Mouse (Mus musculus): ENCODE measurements around the gene Plxnb1. TPM values are rescaled to one million over a fixed set of nuclear protein-coding genes. Genes with fewer than 3 reads are reported as not detected.

The Plxnb1 gene
- polyA plus RNA-seq, 1 experiment from 2014 or later: 18.6 TPM

DNA sequence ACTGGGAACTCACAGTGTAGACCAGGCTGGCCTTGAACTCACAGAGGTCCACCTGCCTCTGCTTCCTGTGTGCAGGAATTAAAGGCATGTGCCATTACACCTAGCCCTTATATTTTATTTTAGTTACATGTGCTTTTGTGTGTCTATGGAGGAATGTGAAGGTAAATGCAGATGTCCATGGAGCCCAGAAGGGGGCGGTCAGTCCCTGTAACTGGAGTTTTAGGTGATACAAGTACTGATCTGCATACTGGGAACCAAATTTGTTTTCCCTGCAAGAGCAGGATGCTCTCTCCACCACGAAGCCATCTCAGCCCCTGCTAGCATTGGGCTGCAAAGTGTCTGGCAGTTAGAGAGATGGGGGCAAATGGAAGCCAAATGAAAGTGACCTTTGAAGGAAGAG, 10.3 kb upstream of the Plxnb1 start:
- WGBS: 10% methylated on average over 2 of the region's 2 CpGs
- ATAC-seq (ENCODE audit: low read depth): no peak
- no peak overlapping the region for H3K9ac ChIP-seq (ENCODE audit: low read length)
- 0 out of 2 replicates have a peak, but pooled peaks cover 3% of the 10 kb centered on the region for H3K36me3 ChIP-seq (ENCODE audit: control insufficient read depth, insufficient read depth, low read length)
- peaks cover 20% of the 10 kb centered on the region for H3K4me1 ChIP-seq (replicated peaks; ENCODE audit: control insufficient read depth, insufficient read depth, low read length)
- H3K4me3 ChIP-seq (ENCODE audit: low read length): no peak overlapping the region
- no peaks in the 10 kb centered on the region for H3K27me3 ChIP-seq (ENCODE audit: control insufficient read depth, insufficient read depth, low read depth, low read length)
- H3K9me3 ChIP-seq (ENCODE audit: control insufficient read depth, low read length): no peaks in the 10 kb centered on the region
- H3K27ac ChIP-seq (ENCODE audit: low read length): no peak overlapping the region
- H3K4me2 ChIP-seq (ENCODE audit: low read depth, low read length): no peak overlapping the region

DNA sequence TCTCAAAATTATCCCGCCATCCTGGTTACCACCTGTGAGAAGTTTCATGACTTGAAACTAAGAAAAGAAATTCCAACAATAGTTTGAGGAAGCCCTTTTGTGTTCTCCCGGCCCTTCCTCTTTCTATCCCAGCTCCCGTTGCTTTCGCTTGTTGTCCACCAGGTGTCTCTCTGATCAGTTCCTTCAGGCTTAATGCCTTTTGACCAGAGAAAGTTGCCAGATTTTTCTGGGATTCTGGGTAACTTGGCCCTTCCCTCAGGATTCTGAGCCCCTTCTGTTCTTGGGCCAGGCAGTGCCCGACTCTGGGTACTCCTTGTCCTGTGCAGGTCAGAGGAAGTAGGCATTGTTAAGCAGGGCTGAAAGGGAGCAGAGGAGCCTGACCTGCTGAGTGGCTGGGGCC, 7.2 kb upstream of the Plxnb1 start:
- ATAC-seq (ENCODE audit: low read depth): peak; percentile 32; the same call in 1 of the 2 replicates
- no peak overlapping the region for H3K27ac ChIP-seq (ENCODE audit: low read length)
- no peaks in the 10 kb centered on the region for H3K9me3 ChIP-seq (ENCODE audit: control insufficient read depth, low read length)
- no peak overlapping the region for H3K4me3 ChIP-seq (ENCODE audit: low read length)
- peak overlapping the region; percentile 27 for H3K9ac ChIP-seq (ENCODE audit: low read length)
- WGBS: 7% methylated on average over 5 of the region's 5 CpGs
- H3K4me2 ChIP-seq (ENCODE audit: low read depth, low read length): no peak overlapping the region
- H3K36me3 ChIP-seq (ENCODE audit: control insufficient read depth, insufficient read depth, low read length): peaks cover 6% of the 10 kb centered on the region
- peaks cover 16% of the 10 kb centered on the region for H3K4me1 ChIP-seq (replicated peaks; ENCODE audit: control insufficient read depth, insufficient read depth, low read length)
- no peaks in the 10 kb centered on the region for H3K27me3 ChIP-seq (ENCODE audit: control insufficient read depth, insufficient read depth, low read depth, low read length)

DNA sequence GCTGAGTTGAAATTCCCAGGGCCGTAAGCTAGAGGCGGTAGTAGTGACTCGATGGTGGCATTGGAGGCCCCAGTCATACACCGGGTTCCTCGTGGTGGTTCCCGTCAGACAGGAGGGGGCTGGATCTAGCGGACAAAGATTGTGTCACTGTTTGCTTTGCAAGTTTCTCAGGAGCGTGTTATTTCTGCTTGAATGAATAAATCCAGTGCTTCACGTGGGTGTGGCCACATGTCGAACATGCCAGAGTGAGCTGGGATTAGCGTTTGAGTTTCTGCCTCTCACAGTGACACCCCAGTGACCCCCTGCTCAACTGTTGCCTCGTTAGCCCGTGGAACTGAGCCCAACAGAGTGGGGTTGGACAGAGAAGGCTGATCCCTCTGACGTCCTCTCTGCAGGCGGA, 4.7 kb upstream of the Plxnb1 start:
- no peak overlapping the region for H3K4me2 ChIP-seq (ENCODE audit: low read depth, low read length)

DNA sequence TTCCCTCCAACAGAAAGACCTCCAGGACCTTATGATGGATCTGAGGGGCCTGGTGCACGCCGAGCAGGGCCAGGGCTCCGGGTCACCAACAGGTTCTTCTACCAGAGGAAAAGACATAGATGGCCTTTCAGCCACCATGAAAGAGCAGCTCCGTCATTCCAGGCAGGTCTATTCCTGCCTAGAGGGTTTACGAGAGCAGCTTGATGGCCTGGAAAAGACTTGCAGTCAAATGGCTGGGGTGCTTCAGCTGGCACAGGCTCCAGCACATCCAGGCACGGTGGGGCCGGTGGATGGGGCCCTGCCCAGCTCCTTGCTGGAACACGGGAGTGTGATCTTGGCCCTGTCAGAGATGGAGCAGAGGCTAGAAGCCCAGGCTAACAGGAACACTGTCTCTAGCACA, 3.4 kb upstream of the Plxnb1 start:
- WGBS: 84% methylated on average over 8 of the region's 8 CpGs
- Histone ChIP-seq H3K36me3 (ENCODE audit: control insufficient read depth, insufficient read depth, low read length) (peaks cover 6% of the 10 kb centered on the region), H3K27ac (ENCODE audit: low read length) (no peak overlapping the region), H3K4me1 (replicated peaks; ENCODE audit: control insufficient read depth, insufficient read depth, low read length) (peaks cover 39% of the 10 kb centered on the region), H3K27me3 (ENCODE audit: control insufficient read depth, insufficient read depth, low read depth, low read length) (no peaks in the 10 kb centered on the region), H3K9ac (ENCODE audit: low read length) (no peak overlapping the region), H3K4me2 (ENCODE audit: low read depth, low read length) (no peak overlapping the region), H3K4me3 (ENCODE audit: low read length) (no peak overlapping the region), H3K9me3 (ENCODE audit: control insufficient read depth, low read length) (no peaks in the 10 kb centered on the region)
- ATAC-seq (ENCODE audit: low read depth): no peak

More for the DNA sequence above, 4.7 kb upstream of the Plxnb1 start:
- H3K9me3 ChIP-seq (ENCODE audit: control insufficient read depth, low read length): no peaks in the 10 kb centered on the region
- no peak overlapping the region for H3K9ac ChIP-seq (ENCODE audit: low read length)
- H3K4me1 ChIP-seq (replicated peaks; ENCODE audit: control insufficient read depth, insufficient read depth, low read length): peaks cover 32% of the 10 kb centered on the region
- peaks cover 6% of the 10 kb centered on the region for H3K36me3 ChIP-seq (ENCODE audit: control insufficient read depth, insufficient read depth, low read length)
- no peak overlapping the region for H3K4me3 ChIP-seq (ENCODE audit: low read length)
- H3K27me3 ChIP-seq (ENCODE audit: control insufficient read depth, insufficient read depth, low read depth, low read length): no peaks in the 10 kb centered on the region
- no peak overlapping the region for H3K27ac ChIP-seq (ENCODE audit: low read length)
- ATAC-seq (ENCODE audit: low read depth): no peak
- WGBS: 52% methylated on average over 15 of the region's 15 CpGs

DNA sequence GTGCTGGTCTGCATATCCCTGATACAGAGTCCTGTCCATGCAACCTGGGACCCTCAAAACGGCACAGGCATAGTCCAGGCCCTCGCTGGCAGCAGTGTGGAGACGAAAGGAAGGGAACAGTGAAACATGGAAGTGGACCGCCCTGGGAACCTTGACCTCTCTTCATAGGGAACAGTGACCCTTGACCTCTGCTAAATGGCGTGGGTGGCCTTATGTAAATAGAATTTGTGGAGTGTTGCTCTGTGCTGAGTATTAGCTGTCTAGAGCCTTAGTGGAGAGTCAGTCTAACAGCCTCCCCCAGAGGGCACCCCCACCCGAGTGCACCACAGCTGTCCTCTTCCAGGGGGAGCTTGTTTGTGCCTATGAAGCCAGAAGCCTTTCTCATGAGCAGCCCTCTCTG, 2.4 kb upstream of the Plxnb1 start:
- H3K9ac ChIP-seq (ENCODE audit: low read length): no peak overlapping the region
- no peaks in the 10 kb centered on the region for H3K9me3 ChIP-seq (ENCODE audit: control insufficient read depth, low read length)
- no peak overlapping the region for H3K4me2 ChIP-seq (ENCODE audit: low read depth, low read length)
- H3K4me3 ChIP-seq (ENCODE audit: low read length): no peak overlapping the region
- peaks cover 45% of the 10 kb centered on the region for H3K4me1 ChIP-seq (replicated peaks; ENCODE audit: control insufficient read depth, insufficient read depth, low read length)
- ATAC-seq (ENCODE audit: low read depth): no peak
- WGBS: 43% methylated on average over 6 of the region's 6 CpGs
- no peaks in the 10 kb centered on the region for H3K27me3 ChIP-seq (ENCODE audit: control insufficient read depth, insufficient read depth, low read depth, low read length)
- H3K27ac ChIP-seq (ENCODE audit: low read length): no peak overlapping the region; the same call in 1 of the 2 replicates
- H3K36me3 ChIP-seq (ENCODE audit: control insufficient read depth, insufficient read depth, low read length): peaks cover 6% of the 10 kb centered on the region

DNA sequence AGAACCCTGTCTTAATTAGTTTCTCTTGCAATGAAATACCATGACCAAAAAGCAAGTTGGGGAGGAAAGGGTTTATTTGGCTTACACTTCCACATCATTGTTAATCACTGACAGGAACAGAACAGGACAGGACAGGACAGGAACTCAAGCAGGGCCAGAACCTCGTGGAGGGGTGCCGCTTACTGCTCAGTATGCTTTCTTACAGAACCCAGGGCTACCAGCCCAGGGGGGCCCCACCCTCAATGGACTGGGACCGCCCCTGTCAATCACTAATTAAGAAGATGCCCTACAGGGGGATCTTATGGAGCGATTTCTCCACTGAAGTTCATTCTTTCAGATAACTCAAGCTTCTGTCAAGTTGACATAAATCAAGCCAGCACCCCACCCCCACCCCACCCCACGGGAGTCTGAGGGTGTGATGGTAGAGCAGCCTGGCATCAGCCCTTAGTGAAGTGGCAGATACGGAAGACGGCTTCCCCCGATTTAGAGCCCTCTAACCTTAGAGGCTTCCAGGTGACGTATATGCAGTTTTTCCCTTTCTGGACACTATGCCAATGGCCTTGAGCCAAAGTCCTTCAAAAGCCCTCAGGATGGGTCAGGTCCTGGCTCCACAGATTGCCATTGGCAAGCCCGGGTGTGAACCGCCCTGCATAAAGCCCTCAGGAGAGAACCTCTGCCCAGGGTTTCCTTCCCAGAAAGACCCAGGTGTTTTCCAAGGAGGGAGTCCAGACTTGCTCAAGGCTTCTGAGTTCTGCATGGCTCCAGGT, 1.2 kb upstream of the Plxnb1 start:
- peak; percentile 4; the same call in 1 of the 2 replicates for ATAC-seq (ENCODE audit: low read depth)
- Histone ChIP-seq H3K36me3 (ENCODE audit: control insufficient read depth, insufficient read depth, low read length) (peaks cover 6% of the 10 kb centered on the region), H3K9ac (ENCODE audit: low read length) (peak overlapping the region; percentile 97), H3K4me1 (replicated peaks; ENCODE audit: control insufficient read depth, insufficient read depth, low read length) (peaks cover 53% of the 10 kb centered on the region), H3K9me3 (ENCODE audit: control insufficient read depth, low read length) (no peaks in the 10 kb centered on the region), H3K4me2 (ENCODE audit: low read depth, low read length) (peak overlapping the region; percentile 87), H3K27ac (ENCODE audit: low read length) (peak overlapping the region; percentile 99), H3K4me3 (ENCODE audit: low read length) (peak overlapping the region; percentile 86), H3K27me3 (ENCODE audit: control insufficient read depth, insufficient read depth, low read depth, low read length) (no peaks in the 10 kb centered on the region)
- WGBS: 13% methylated on average over 11 of the region's 11 CpGs

DNA sequence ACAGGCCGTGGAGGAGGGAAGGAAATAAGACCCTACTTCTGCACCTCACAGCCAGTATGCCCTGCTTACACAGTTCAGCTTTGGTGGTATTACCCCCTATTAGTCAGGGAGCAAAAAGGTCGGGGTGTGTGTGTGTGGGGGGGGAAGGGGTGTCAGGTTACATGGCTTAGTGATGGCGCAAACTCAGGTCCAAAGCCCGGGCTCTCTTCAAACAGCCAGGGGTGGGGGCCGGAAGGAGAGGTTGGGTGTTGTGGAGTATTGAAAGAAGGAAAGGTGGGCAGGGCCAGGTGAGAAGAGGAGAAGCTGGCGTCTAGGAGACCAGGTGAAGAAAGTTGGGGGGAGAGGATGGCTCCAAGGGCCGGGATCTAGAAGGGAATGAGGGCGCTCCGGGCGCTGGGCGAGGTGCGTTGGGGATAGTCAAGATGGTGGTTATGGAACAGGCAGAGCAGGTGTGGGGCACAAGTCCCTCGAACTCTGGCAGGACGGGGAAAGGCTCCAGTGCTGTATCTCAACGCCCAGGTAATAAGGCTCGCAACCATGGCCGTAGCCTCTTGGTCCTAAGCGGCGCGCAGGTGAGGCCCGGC, 544 bp upstream of the Plxnb1 start:
- 2% methylated on average over 21 of the region's 21 CpGs for WGBS

DNA sequence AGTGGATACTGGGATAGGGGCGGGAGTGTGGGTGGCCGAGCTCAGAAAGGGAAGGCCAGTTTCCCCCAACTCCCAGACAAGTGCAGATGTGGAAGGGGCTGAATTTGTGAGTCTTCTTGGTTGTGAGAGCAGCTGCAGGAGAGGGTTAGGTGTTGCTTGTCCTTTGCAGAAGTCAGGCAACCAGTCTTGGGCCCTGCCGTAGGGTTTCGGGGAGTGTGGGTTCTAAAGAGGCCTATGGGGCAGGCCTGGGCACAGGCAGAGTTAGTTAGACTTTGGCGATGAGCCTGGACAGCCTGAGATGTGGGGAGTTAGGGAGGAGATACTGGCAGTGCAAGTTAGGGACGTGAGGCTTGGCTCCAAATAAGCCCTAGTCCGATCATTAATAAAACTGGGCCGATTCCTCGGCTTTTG, 1.1 kb downstream of the Plxnb1 start:
- no peak for ATAC-seq (ENCODE audit: low read depth)
- peaks cover 59% of the 10 kb centered on the region for H3K4me1 ChIP-seq (replicated peaks; ENCODE audit: control insufficient read depth, insufficient read depth, low read length)
- peak overlapping the region; percentile 87 for H3K4me2 ChIP-seq (ENCODE audit: low read depth, low read length)
- H3K9ac ChIP-seq (ENCODE audit: low read length): peak overlapping the region; percentile 97
- peak overlapping the region; percentile 86 for H3K4me3 ChIP-seq (ENCODE audit: low read length)
- peak overlapping the region; percentile 99 for H3K27ac ChIP-seq (ENCODE audit: low read length)
- 19% methylated on average over 9 of the region's 9 CpGs for WGBS
- peaks cover 12% of the 10 kb centered on the region for H3K36me3 ChIP-seq (ENCODE audit: control insufficient read depth, insufficient read depth, low read length)
- H3K9me3 ChIP-seq (ENCODE audit: control insufficient read depth, low read length): no peaks in the 10 kb centered on the region
- no peaks in the 10 kb centered on the region for H3K27me3 ChIP-seq (ENCODE audit: control insufficient read depth, insufficient read depth, low read depth, low read length)

More for the DNA sequence above, 544 bp upstream of the Plxnb1 start:
- Histone ChIP-seq H3K27me3 (ENCODE audit: control insufficient read depth, insufficient read depth, low read depth, low read length) (no peaks in the 10 kb centered on the region), H3K27ac (ENCODE audit: low read length) (peak overlapping the region; percentile 99), H3K9ac (ENCODE audit: low read length) (peak overlapping the region; percentile 97), H3K36me3 (ENCODE audit: control insufficient read depth, insufficient read depth, low read length) (peaks cover 6% of the 10 kb centered on the region), H3K4me2 (ENCODE audit: low read depth, low read length) (peak overlapping the region; percentile 87), H3K9me3 (ENCODE audit: control insufficient read depth, low read length) (no peaks in the 10 kb centered on the region), H3K4me1 (replicated peaks; ENCODE audit: control insufficient read depth, insufficient read depth, low read length) (peaks cover 60% of the 10 kb centered on the region), H3K4me3 (ENCODE audit: low read length) (peak overlapping the region; percentile 86)
- peak; percentile 46 for ATAC-seq (ENCODE audit: low read depth)

DNA sequence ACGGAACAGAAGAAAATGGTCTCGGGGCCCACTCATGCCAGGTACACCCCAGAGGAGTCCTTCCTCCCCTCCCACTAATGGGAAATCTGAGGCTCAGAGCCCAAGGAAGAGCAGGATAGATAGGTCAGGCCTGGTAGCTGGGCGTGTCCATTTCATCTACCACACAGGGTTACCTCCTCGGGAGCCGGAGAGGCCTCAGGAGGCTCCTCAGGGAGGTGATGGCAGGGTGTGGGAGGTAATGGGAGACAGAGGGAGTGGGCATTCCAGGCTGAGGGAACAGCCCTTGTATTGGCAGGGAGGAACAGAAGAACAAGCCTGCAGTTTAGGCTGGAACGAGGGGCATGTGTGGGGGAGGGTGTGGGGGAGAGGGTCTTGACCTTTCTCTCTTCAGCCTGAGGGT, 1.7 kb downstream of the Plxnb1 start:
- Histone ChIP-seq H3K27me3 (ENCODE audit: control insufficient read depth, insufficient read depth, low read depth, low read length) (no peaks in the 10 kb centered on the region), H3K4me1 (replicated peaks; ENCODE audit: control insufficient read depth, insufficient read depth, low read length) (peaks cover 59% of the 10 kb centered on the region), H3K9ac (ENCODE audit: low read length) (peak overlapping the region; percentile 97), H3K27ac (ENCODE audit: low read length) (peak overlapping the region; percentile 99), H3K4me2 (ENCODE audit: low read depth, low read length) (peak overlapping the region; percentile 87), H3K9me3 (ENCODE audit: control insufficient read depth, low read length) (no peaks in the 10 kb centered on the region), H3K4me3 (ENCODE audit: low read length) (peak overlapping the region; percentile 86), H3K36me3 (ENCODE audit: control insufficient read depth, insufficient read depth, low read length) (peaks cover 9% of the 10 kb centered on the region)
- WGBS: 20% methylated on average over 6 of the region's 6 CpGs
- no peak for ATAC-seq (ENCODE audit: low read depth)

Measured in lung, embryonic 16.5 days (tissue).